Mouse (Mus musculus): ENCODE measurements at regions not wholly inside any gene's neighbourhood (a gene's known extent, or its start where the extent isn't known, plus 50 kb on each side); places are given as distances from the start of the nearest gene placed in this dataset.

GRCm38 (mm10) chr16:97670131-97671038 lies 59.4 kb upstream of the Tmprss2 start:
- H3K4me1 ChIP-seq (replicated peaks; ENCODE audit: insufficient read depth, low read length) = no peaks in the 10 kb centered on the region
- no peaks in the 10 kb centered on the region for H3K27me3 ChIP-seq (ENCODE audit: insufficient read depth, low read length)
- DNase-seq (ENCODE audit: low spot score) (peak; percentile 23), ATAC-seq (replicated peaks; ENCODE audit: low FRiP score, low read depth) (no peak; the same call in 1 of the 2 replicates)
- no peaks in the 10 kb centered on the region for H3K36me3 ChIP-seq (ENCODE audit: insufficient read depth, low read length)
- H3K4me3 ChIP-seq (replicated peaks; ENCODE audit: low read depth, low read length) = no peak overlapping the region
- WGBS = 57% methylated on average over 8 of the region's 8 CpGs
- H3K9ac ChIP-seq (ENCODE audit: low read depth, low read length) = no peak overlapping the region
- H3K9me3 ChIP-seq (replicated peaks; ENCODE audit: low read length) = no peaks in the 10 kb centered on the region
- peak; percentile 62 for TF ChIP-seq CTCF (IDR thresholded peaks at IDR 0.05; ENCODE audit: low read depth)
- no peak overlapping the region for H3K4me2 ChIP-seq (ENCODE audit: low read length)
- H3K27ac ChIP-seq = no peak overlapping the region

DNA sequence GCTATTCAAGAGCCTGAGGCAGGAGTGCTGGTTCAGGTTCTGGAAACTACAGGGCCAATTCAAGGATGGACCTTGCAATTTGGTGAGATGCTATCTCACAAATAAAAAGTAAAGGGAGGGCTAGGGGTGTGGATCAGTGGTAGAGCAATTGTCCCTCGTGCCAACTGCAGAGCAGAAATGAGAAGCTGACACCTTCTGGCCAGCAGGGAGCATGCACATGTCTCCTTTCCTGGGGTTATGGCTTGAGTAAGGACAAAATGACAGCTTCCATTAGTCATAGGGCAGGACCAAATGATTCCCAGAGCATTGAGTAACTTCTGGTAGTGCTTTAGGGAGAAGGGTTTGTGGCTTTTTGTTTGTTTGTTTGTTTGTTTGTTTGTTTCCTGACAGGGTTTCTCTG lies 56.5 kb upstream of the Tmprss2 start:
- DNase-seq (ENCODE audit: low spot score) (no peak), ATAC-seq (replicated peaks; ENCODE audit: low FRiP score, low read depth) (0 out of 2 replicates have a peak, but pooled peaks have one; percentile 31)

GRCm38 (mm10) chr16:97665518-97665917 lies 54.5 kb upstream of the Tmprss2 start:
- Histone ChIP-seq H3K27ac (no peak overlapping the region), H3K4me1 (replicated peaks; ENCODE audit: insufficient read depth, low read length) (no peaks in the 10 kb centered on the region), H3K4me2 (ENCODE audit: low read length) (no peak overlapping the region), H3K4me3 (replicated peaks; ENCODE audit: low read depth, low read length) (no peak overlapping the region), H3K27me3 (ENCODE audit: insufficient read depth, low read length) (no peaks in the 10 kb centered on the region), H3K9ac (ENCODE audit: low read depth, low read length) (no peak overlapping the region), H3K36me3 (ENCODE audit: insufficient read depth, low read length) (no peaks in the 10 kb centered on the region), H3K9me3 (replicated peaks; ENCODE audit: low read length) (no peaks in the 10 kb centered on the region)
- ATAC-seq (replicated peaks; ENCODE audit: low FRiP score, low read depth) (0 out of 2 replicates have a peak, but pooled peaks have one; percentile 33), DNase-seq (ENCODE audit: low spot score) (no peak)
- WGBS = 48% methylated on average over 1 of the region's 1 CpGs
- no peak for TF ChIP-seq CTCF (IDR thresholded peaks at IDR 0.05; ENCODE audit: low read depth)

More for the DNA sequence above, 56.5 kb upstream of the Tmprss2 start:
- TF ChIP-seq CTCF (IDR thresholded peaks at IDR 0.05; ENCODE audit: low read depth) = peak; percentile 62
- Histone ChIP-seq H3K36me3 (ENCODE audit: insufficient read depth, low read length) (no peaks in the 10 kb centered on the region), H3K9me3 (replicated peaks; ENCODE audit: low read length) (no peaks in the 10 kb centered on the region), H3K27ac (no peak overlapping the region), H3K9ac (ENCODE audit: low read depth, low read length) (no peak overlapping the region), H3K4me1 (replicated peaks; ENCODE audit: insufficient read depth, low read length) (no peaks in the 10 kb centered on the region), H3K4me3 (replicated peaks; ENCODE audit: low read depth, low read length) (no peak overlapping the region), H3K4me2 (ENCODE audit: low read length) (no peak overlapping the region), H3K27me3 (ENCODE audit: insufficient read depth, low read length) (no peaks in the 10 kb centered on the region)
- WGBS = 21% methylated on average over 1 of the region's 1 CpGs

Measured in kidney, postnatal 0 days (tissue).